Mouse (Mus musculus) MEL (cell line): ENCODE measurements at regions not wholly inside any gene's neighbourhood (a gene's known extent, or its start where the extent isn't known, plus 50 kb on each side); places are given as distances from the start of the nearest gene placed in this dataset.

Experiments used
- DNase-seq: peaks from one replicate; pipeline ENCODE4 v3.0.0; 2011; ENCODE audit warnings: low read depth, low spot score
- H3K27ac ChIP-seq: 2 replicates; pipeline ENCODE4 v1.5.1; 2012; ENCODE audit warnings: low read depth, mild to moderate bottlenecking, control low read depth, low read length, moderate library complexity; ENCODE audit not compliant: control insufficient read depth
- H3K27me3 ChIP-seq, 2 experiments: fragments of 150-350 bp in 1 of 2; sonication (generic) in 1 of 2; 2 replicates each; pipeline ENCODE4 v1.6.1; 2012; ENCODE audit warnings: low read length in 2 of 2, mild to moderate bottlenecking in 2 of 2, improper control_type of control experiment in 1 of 2, moderate library complexity in 1 of 2; ENCODE audit not compliant: insufficient read depth in 2 of 2, control insufficient read depth in 1 of 2
- H3K36me3 ChIP-seq, 2 experiments: 2 replicates each; pipeline ENCODE4 v1.6.1; 2012 to 2014; ENCODE audit warnings: low read length in 2 of 2, improper control_type of control experiment in 1 of 2, inconsistent platforms in 1 of 2, mild to moderate bottlenecking in 1 of 2; ENCODE audit not compliant: insufficient read depth in 2 of 2, control insufficient read depth in 1 of 2
- H3K4me1 ChIP-seq, 2 experiments: fragments of 150-350 bp in 1 of 2; sonication (generic) in 1 of 2; 2 replicates each; pipeline ENCODE4 v1.6.1; 2012; ENCODE audit warnings: low read length in 2 of 2, improper control_type of control experiment in 1 of 2, mild to moderate bottlenecking in 1 of 2; ENCODE audit not compliant: insufficient read depth in 2 of 2, control insufficient read depth in 1 of 2
- H3K4me3 ChIP-seq, 2 experiments: fragments of 150-350 bp in 1 of 2; sonication (generic) in 1 of 2; 2 replicates each; pipeline ENCODE4 v1.5.1; 2012; ENCODE audit warnings: low read depth in 2 of 2, low read length in 2 of 2, mild to moderate bottlenecking in 2 of 2, moderate library complexity in 2 of 2, control low read depth in 1 of 2, improper control_type of control experiment in 1 of 2; ENCODE audit not compliant: control insufficient read depth in 1 of 2, insufficient read depth in 1 of 2
- H3K79me2 ChIP-seq: 2 replicates; pipeline ENCODE4 v1.6.1; 2012; ENCODE audit warnings: mild to moderate bottlenecking, low read length, moderate library complexity; ENCODE audit not compliant: control insufficient read depth, poor library complexity, insufficient read depth
- H3K9ac ChIP-seq: 2 replicates; pipeline ENCODE4 v1.6.1; 2012; ENCODE audit warnings: low read depth, mild to moderate bottlenecking, control low read depth, low read length, moderate library complexity; ENCODE audit not compliant: control insufficient read depth, poor library complexity, severe bottlenecking
- H3K9me3 ChIP-seq: fragments of 150-350 bp; sonication (generic); replicated peaks from 2 replicates; pipeline ENCODE4 v1.6.1; 2012; ENCODE audit warnings: mild to moderate bottlenecking, low read length, improper control_type of control experiment, moderate library complexity; ENCODE audit not compliant: insufficient read depth
- BHLHE40 ChIP-seq: IDR thresholded peaks from 2 replicates; pipeline ENCODE4 v1.6.1; 2012; ENCODE audit warnings: low read depth, mild to moderate bottlenecking, inconsistent platforms, low read length, improper control_type of control experiment, borderline replicate concordance
- CHD2 ChIP-seq: IDR thresholded peaks from 2 replicates; pipeline ENCODE4 v1.6.1; 2011; ENCODE audit warnings: low read length, improper control_type of control experiment
- CTCF ChIP-seq, 3 experiments: IDR thresholded peaks in 2 of 3; conservative IDR thresholded peaks in 1 of 3; 2 replicates each; pipeline ENCODE4 v1.5.1; 2011 to 2012; ENCODE audit warnings: low read length in 3 of 3, low read depth in 2 of 3, mild to moderate bottlenecking in 2 of 3, improper control_type of control experiment in 1 of 3, inconsistent platforms in 1 of 3, mixed read lengths in 1 of 3, moderate library complexity in 1 of 3; ENCODE audit not compliant: control insufficient read depth in 1 of 3, insufficient read depth in 1 of 3, poor library complexity in 1 of 3, severe bottlenecking in 1 of 3
- ETS1 ChIP-seq: IDR thresholded peaks from 2 replicates; pipeline ENCODE4 v1.6.1; 2012; ENCODE audit warnings: low read depth, mild to moderate bottlenecking, inconsistent platforms, low read length, improper control_type of control experiment, moderate library complexity
- GABPA ChIP-seq: IDR thresholded peaks from 2 replicates; pipeline ENCODE4 v1.6.1; 2012; ENCODE audit warnings: low read depth, mild to moderate bottlenecking, inconsistent platforms, low read length, improper control_type of control experiment, moderate library complexity
- MAZ ChIP-seq: IDR thresholded peaks from 2 replicates; pipeline ENCODE4 v1.6.1; 2012; ENCODE audit warnings: low read depth, mild to moderate bottlenecking, inconsistent platforms, low read length, improper control_type of control experiment
- MEF2A ChIP-seq: IDR thresholded peaks from 2 replicates; pipeline ENCODE4 v1.6.1; 2014; ENCODE audit warnings: low read depth, mild to moderate bottlenecking, inconsistent platforms, low read length, improper control_type of control experiment; ENCODE audit not compliant: poor library complexity, insufficient replicate concordance, severe bottlenecking; ENCODE audit errors: extremely low read depth
- MYC ChIP-seq: IDR thresholded peaks from 2 replicates; pipeline ENCODE4 v1.6.1; 2011; ENCODE audit warnings: low read depth, mild to moderate bottlenecking, low read length, improper control_type of control experiment, moderate library complexity
- NELFE ChIP-seq: IDR thresholded peaks from 2 replicates; pipeline ENCODE4 v1.6.1; 2011; ENCODE audit warnings: low read depth, low read length, improper control_type of control experiment
- NRF1 ChIP-seq: IDR thresholded peaks from 2 replicates; pipeline ENCODE4 v1.6.1; 2014; ENCODE audit warnings: low read depth, mild to moderate bottlenecking, inconsistent platforms, low read length, improper control_type of control experiment, moderate library complexity; ENCODE audit not compliant: poor library complexity, insufficient read depth, severe bottlenecking
- POLR2A ChIP-seq, 2 experiments: IDR thresholded peaks; 2 replicates each; pipeline ENCODE4 v1.6.1; 2011 to 2012; ENCODE audit warnings: low read length in 2 of 2, mild to moderate bottlenecking in 2 of 2, control low read depth in 1 of 2, improper control_type of control experiment in 1 of 2, low read depth in 1 of 2, moderate library complexity in 1 of 2; ENCODE audit not compliant: control insufficient read depth in 1 of 2, insufficient read depth in 1 of 2, poor library complexity in 1 of 2
- SMC3 ChIP-seq: IDR thresholded peaks from 2 replicates; pipeline ENCODE4 v1.6.1; 2011; ENCODE audit warnings: low read depth, low read length, improper control_type of control experiment
- TAL1 ChIP-seq: IDR thresholded peaks from 2 replicates; pipeline ENCODE4 v1.6.1; 2012; ENCODE audit warnings: mild to moderate bottlenecking, inconsistent platforms, low read length, moderate library complexity, mixed read lengths
- UBTF ChIP-seq: IDR thresholded peaks from 2 replicates; pipeline ENCODE4 v1.6.1; 2012; ENCODE audit warnings: low read depth, mild to moderate bottlenecking, inconsistent platforms, low read length, improper control_type of control experiment, moderate library complexity, borderline replicate concordance; ENCODE audit not compliant: insufficient read depth
- USF2 ChIP-seq, 2 experiments: IDR thresholded peaks; 2 replicates each; pipeline ENCODE4 v1.6.1; 2011 to 2012; ENCODE audit warnings: improper control_type of control experiment in 2 of 2, low read length in 2 of 2, borderline replicate concordance in 1 of 2, inconsistent platforms in 1 of 2, low read depth in 1 of 2, mild to moderate bottlenecking in 1 of 2; ENCODE audit not compliant: insufficient read depth in 1 of 2
- ZC3H11A ChIP-seq: IDR thresholded peaks from 2 replicates; pipeline ENCODE4 v1.6.1; 2012; ENCODE audit warnings: low read depth, mild to moderate bottlenecking, inconsistent platforms, low read length, improper control_type of control experiment
- ZNF384 ChIP-seq: IDR thresholded peaks from 2 replicates; pipeline ENCODE4 v1.6.1; 2012; ENCODE audit warnings: low read depth, mild to moderate bottlenecking, inconsistent platforms, low read length, improper control_type of control experiment

GRCm38 (mm10) chr9:80866807-80867206 lies 401.5 kb upstream of the Impg1 start:
- Histone ChIP-seq H3K27me3 (no peaks in the 10 kb centered on the region), H3K79me2 (no peaks in the 10 kb centered on the region), H3K27ac (no peak overlapping the region), H3K9me3 (no peaks in the 10 kb centered on the region), H3K36me3 (no peaks in the 10 kb centered on the region), H3K4me1 (no peaks in the 10 kb centered on the region), H3K4me3 (no peak overlapping the region), H3K9ac (no peak overlapping the region)
- TF ChIP-seq BHLHE40 (no peak), MAZ (no peak), CTCF (IDR thresholded peaks at IDR 0.05 in 2 of 3, conservative IDR thresholded peaks at IDR 0.05 in 1 of 3; ENCODE audit: control insufficient read depth in 1 of 3, insufficient read depth in 1 of 3, low read depth in 2 of 3, low read length in 3 of 3, poor library complexity in 1 of 3, severe bottlenecking in 1 of 3) (no peak), MYC (no peak), GABPA (no peak), ETS1 (no peak), USF2 (IDR thresholded peaks at IDR 0.05; ENCODE audit: borderline replicate concordance in 1 of 2, insufficient read depth in 1 of 2, low read depth in 1 of 2, low read length in 2 of 2) (no peak), NELFE (no peak), SMC3 (no peak), CHD2 (no peak)
- no peak for DNase-seq

- no peaks in the 10 kb centered on the region for H3K4me1 ChIP-seq
- no peak for TF ChIP-seq NRF1
- TF ChIP-seq ZNF384: no peak
- TF ChIP-seq UBTF: no peak
- no peak for TF ChIP-seq CHD2
- TF ChIP-seq TAL1: no peak
- no peak for TF ChIP-seq ZC3H11A
- TF ChIP-seq POLR2A (IDR thresholded peaks at IDR 0.05; ENCODE audit: control insufficient read depth in 1 of 2, insufficient read depth in 1 of 2, low read depth in 1 of 2, low read length in 2 of 2, poor library complexity in 1 of 2): no peak
- no peak for TF ChIP-seq MEF2A
- TF ChIP-seq GABPA: no peak
- TF ChIP-seq, all 39 proteins: peak for 0
Observed at GRCm38 (mm10) chr9:80858998-80859397, 393.7 kb upstream of the Impg1 start.

More at GRCm38 (mm10) chr9:80858998-80859397, 393.7 kb upstream of the Impg1 start:
- H3K4me3 ChIP-seq: no peak overlapping the region
- no peaks in the 10 kb centered on the region for H3K27me3 ChIP-seq
- no peaks in the 10 kb centered on the region for H3K9me3 ChIP-seq
- H3K79me2 ChIP-seq: no peaks in the 10 kb centered on the region
- no peaks in the 10 kb centered on the region for H3K36me3 ChIP-seq
- no peak for DNase-seq
- no peak overlapping the region for H3K9ac ChIP-seq
- no peak overlapping the region for H3K27ac ChIP-seq
